Mouse (Mus musculus): ENCODE measurements around the gene Tk1. TPM values are rescaled to one million over a fixed set of nuclear protein-coding genes. Genes with fewer than 3 reads are reported as not detected.

Gene Tk1
- total RNA-seq, 2 experiments from 2014 or later = 1.0 to 1.9 TPM

- no peak overlapping the region for H3K4me3 ChIP-seq
- TF ChIP-seq CTCF (conservative IDR thresholded peaks at IDR 0.05) = no peak
- DNase-seq (ENCODE audit: low spot score in 2 of 2) = no peak
These were observed 32.5 kb upstream of the Tk1 start for GRCm38 (mm10) chr11:117858392-117858791.

GRCm38 (mm10) chr11:117857462-117857861, 31.6 kb upstream of the Tk1 start:
- no peak for DNase-seq (ENCODE audit: low spot score in 2 of 2)
- no peak for TF ChIP-seq CTCF (conservative IDR thresholded peaks at IDR 0.05)
- Histone ChIP-seq H3K27ac (no peak overlapping the region), H3K4me3 (no peak overlapping the region)

More at GRCm38 (mm10) chr11:117858392-117858791, 32.5 kb upstream of the Tk1 start:
- H3K27ac ChIP-seq = no peak overlapping the region

GRCm38 (mm10) chr11:117855975-117856374, 30.1 kb upstream of the Tk1 start:
- no peak for TF ChIP-seq CTCF (conservative IDR thresholded peaks at IDR 0.05)
- DNase-seq (ENCODE audit: low spot score in 2 of 2) = no peak
- Histone ChIP-seq H3K27ac (no peak overlapping the region), H3K4me3 (no peak overlapping the region)

GRCm38 (mm10) chr11:117855360-117855759, 29.5 kb upstream of the Tk1 start:
- Histone ChIP-seq H3K27ac (no peak overlapping the region), H3K4me3 (no peak overlapping the region)
- TF ChIP-seq CTCF (conservative IDR thresholded peaks at IDR 0.05) = no peak
- DNase-seq (ENCODE audit: low spot score in 2 of 2) = no peak

GRCm38 (mm10) chr11:117854241-117854640, 28.3 kb upstream of the Tk1 start:
- no peak overlapping the region for H3K4me3 ChIP-seq
- DNase-seq (ENCODE audit: low spot score in 2 of 2) = no peak
- TF ChIP-seq CTCF (conservative IDR thresholded peaks at IDR 0.05) = no peak
- H3K27ac ChIP-seq = no peak overlapping the region

GRCm38 (mm10) chr11:117852875-117853274, 27.0 kb upstream of the Tk1 start:
- no peak for TF ChIP-seq CTCF (conservative IDR thresholded peaks at IDR 0.05)

GRCm38 (mm10) chr11:117848985-117849671, 23.2 kb upstream of the Tk1 start, which contains the start of gene Birc5:
Gene Birc5 (plus strand): TSS chr11:117849251.
- TF ChIP-seq CTCF (conservative IDR thresholded peaks at IDR 0.05) = 0 out of 2 replicates have a peak, but pooled peaks have one; percentile 12
- peak within 1 kb of the TSS; percentile 95 for H3K27ac ChIP-seq
- H3K4me3 ChIP-seq = peak within 1 kb of the TSS; percentile 80
- peak; percentile 94 to 96 for DNase-seq (ENCODE audit: low spot score in 2 of 2)

More at GRCm38 (mm10) chr11:117852875-117853274, 27.0 kb upstream of the Tk1 start:
- H3K27ac ChIP-seq = no peak overlapping the region
- H3K4me3 ChIP-seq = no peak overlapping the region
- no peak for DNase-seq (ENCODE audit: low spot score in 2 of 2)

GRCm38 (mm10) chr11:117848271-117848984, 22.5 kb upstream of the Tk1 start:
- DNase-seq (ENCODE audit: low spot score in 2 of 2) = peak; percentile 31 to 34
- Histone ChIP-seq H3K4me3 (peak overlapping the region; percentile 80), H3K27ac (peak overlapping the region; percentile 95)
- TF ChIP-seq CTCF (conservative IDR thresholded peaks at IDR 0.05) = no peak

- TF ChIP-seq CTCF (conservative IDR thresholded peaks at IDR 0.05) = no peak
- no peak for DNase-seq (ENCODE audit: low spot score in 2 of 2)
- Histone ChIP-seq H3K4me3 (peak overlapping the region; percentile 80; the same call in 1 of the 2 replicates), H3K27ac (peak overlapping the region; percentile 95)
These were observed 21.8 kb upstream of the Tk1 start for GRCm38 (mm10) chr11:117847593-117848215.

- Histone ChIP-seq H3K27ac (no peak overlapping the region), H3K4me3 (no peak overlapping the region)
- DNase-seq (ENCODE audit: low spot score in 2 of 2) = no peak
- TF ChIP-seq CTCF (conservative IDR thresholded peaks at IDR 0.05) = peak; percentile 67
These were observed 20.7 kb upstream of the Tk1 start for GRCm38 (mm10) chr11:117846640-117847039.

- TF ChIP-seq CTCF (conservative IDR thresholded peaks at IDR 0.05) = no peak
- DNase-seq (ENCODE audit: low spot score in 2 of 2) = no peak
- H3K4me3 ChIP-seq = no peak overlapping the region
- H3K27ac ChIP-seq = no peak overlapping the region
These were observed 19.8 kb upstream of the Tk1 start for GRCm38 (mm10) chr11:117845651-117846050.

- no peak for TF ChIP-seq CTCF (conservative IDR thresholded peaks at IDR 0.05)
- no peak for DNase-seq (ENCODE audit: low spot score in 2 of 2)
- Histone ChIP-seq H3K4me3 (no peak overlapping the region), H3K27ac (no peak overlapping the region)
These were observed 19.1 kb upstream of the Tk1 start for GRCm38 (mm10) chr11:117844997-117845396.

- no peak for TF ChIP-seq CTCF (conservative IDR thresholded peaks at IDR 0.05)
- no peak for DNase-seq (ENCODE audit: low spot score in 2 of 2)
- Histone ChIP-seq H3K27ac (no peak overlapping the region), H3K4me3 (no peak overlapping the region)
These were observed 17.5 kb upstream of the Tk1 start for GRCm38 (mm10) chr11:117843434-117843833.

All from layer of hippocampus, adult 2 months (tissue).